10 mouse cellular contexts compared by ENCODE assay signal in genomic region chr16:93369766-93370146, GRCm38 (mm10).
DNase-seq lines count a peak whose midpoint lies in the region; ATAC-seq and TF ChIP-seq lines count a peak whose summit lies in the region.
"Had no signal": no experiment of that assay in that cellular context is flagged by ENCODE, and none has a peak within 500 bp of the region (broad histone marks: within the 10 kb centered on the region; RNA-seq: fewer than 3 reads in every experiment).

No protein-coding gene starts in this region.

- H3K27ac ChIP-seq in liver, postnatal 0 days (ENCODE audit: low read depth) = no peak overlapping the region
- no peak overlapping the region for H3K27ac ChIP-seq in liver, embryonic 11.5 days (ENCODE audit: low read depth, low read length)
- H3K27ac ChIP-seq in hindbrain, embryonic 16.5 days (ENCODE audit: low read depth, low read length) = no peak overlapping the region
- no peak overlapping the region for H3K27ac ChIP-seq in midbrain, embryonic 16.5 days (ENCODE audit: low read length)
- H3K27ac ChIP-seq in kidney, adult 2 months (ENCODE audit: insufficient read depth, low read depth, low read length) = no peak overlapping the region

- TF ChIP-seq EP300 in liver, postnatal 0 days (IDR thresholded peaks at IDR 0.05; ENCODE audit: low read depth) = no peak

- H3K36me3 ChIP-seq in liver, postnatal 0 days (replicated peaks; ENCODE audit: insufficient read depth, low read length) = no peaks in the 10 kb centered on the region
- H3K36me3 ChIP-seq in liver, embryonic 11.5 days (ENCODE audit: control insufficient read depth, insufficient read depth, low read length) = no peaks in the 10 kb centered on the region
- no peaks in the 10 kb centered on the region for H3K36me3 ChIP-seq in hindbrain, embryonic 16.5 days (ENCODE audit: control insufficient read depth, insufficient read depth, low read length)
- no peaks in the 10 kb centered on the region for H3K36me3 ChIP-seq in midbrain, embryonic 16.5 days (ENCODE audit: control insufficient read depth, insufficient read depth, low read length)
- H3K36me3 ChIP-seq in kidney, adult 2 months (ENCODE audit: control insufficient read depth, insufficient read depth, low read length) = no peaks in the 10 kb centered on the region

- H3K4me1 ChIP-seq in liver, postnatal 0 days (ENCODE audit: insufficient read depth) = no peaks in the 10 kb centered on the region
- peaks cover 6% of the 10 kb centered on the region; the same call in 1 of the 2 replicates for H3K4me1 ChIP-seq in liver, embryonic 11.5 days (replicated peaks; ENCODE audit: control insufficient read depth, insufficient read depth, low read length)
- no peaks in the 10 kb centered on the region; the same call in 1 of the 2 replicates for H3K4me1 ChIP-seq in hindbrain, embryonic 16.5 days (ENCODE audit: control insufficient read depth, insufficient read depth, low read depth, low read length)
- H3K4me1 ChIP-seq in midbrain, embryonic 16.5 days (ENCODE audit: control insufficient read depth, insufficient read depth, low read length) = peaks cover 3% of the 10 kb centered on the region; the same call in 1 of the 2 replicates
- H3K4me1 ChIP-seq in kidney, adult 2 months (ENCODE audit: control insufficient read depth, insufficient read depth, low read length) = peaks cover 13% of the 10 kb centered on the region

- no peak overlapping the region for H3K9ac ChIP-seq in liver, postnatal 0 days (replicated peaks)
- no peak overlapping the region for H3K9ac ChIP-seq in liver, embryonic 11.5 days (ENCODE audit: low read depth, low read length)
- H3K9ac ChIP-seq in hindbrain, embryonic 16.5 days (ENCODE audit: low read depth, low read length) = no peak overlapping the region
- no peak overlapping the region for H3K9ac ChIP-seq in midbrain, embryonic 16.5 days (ENCODE audit: low read depth, low read length)

- no peak for TF ChIP-seq POLR2A in kidney, adult 2 months (IDR thresholded peaks at IDR 0.05; ENCODE audit: low read depth, low read length)

- no peak overlapping the region for H3K4me3 ChIP-seq in liver, postnatal 0 days (ENCODE audit: low read depth, low read length)
- no peak overlapping the region for H3K4me3 ChIP-seq in liver, embryonic 11.5 days (ENCODE audit: low read depth, low read length)
- no peak overlapping the region for H3K4me3 ChIP-seq in hindbrain, embryonic 16.5 days (ENCODE audit: low read length)
- H3K4me3 ChIP-seq in midbrain, embryonic 16.5 days (ENCODE audit: low read depth, low read length) = no peak overlapping the region
- H3K4me3 ChIP-seq in kidney, adult 2 months (ENCODE audit: insufficient read depth, low read depth, low read length) = no peak overlapping the region

- H3K9me3 ChIP-seq in liver, postnatal 0 days (ENCODE audit: low read length) = no peaks in the 10 kb centered on the region
- H3K9me3 ChIP-seq in liver, embryonic 11.5 days (ENCODE audit: control insufficient read depth, low read length) = no peaks in the 10 kb centered on the region
- H3K9me3 ChIP-seq in hindbrain, embryonic 16.5 days (ENCODE audit: control insufficient read depth, low read length) = no peaks in the 10 kb centered on the region
- no peaks in the 10 kb centered on the region for H3K9me3 ChIP-seq in midbrain, embryonic 16.5 days (replicated peaks; ENCODE audit: control insufficient read depth, low read length, poor library complexity, severe bottlenecking)

- WGBS in liver, postnatal 0 days (ENCODE audit: insufficient replicate concordance) = 73% methylated on average over 10 of the region's 10 CpGs
- 73% methylated on average over 10 of the region's 10 CpGs for WGBS in liver, embryonic 11.5 days
- 49% methylated on average over 10 of the region's 10 CpGs for WGBS in hindbrain, embryonic 16.5 days
- WGBS in midbrain, embryonic 16.5 days = 55% methylated on average over 10 of the region's 10 CpGs
- 73% methylated on average over 10 of the region's 10 CpGs for WGBS in kidney, adult 2 months

- H3K4me2 ChIP-seq in liver, postnatal 0 days (ENCODE audit: low read depth, low read length) = 0 out of 2 replicates have a peak overlapping the region, but pooled peaks have one; percentile 38
- H3K4me2 ChIP-seq in liver, embryonic 11.5 days = no peak overlapping the region
- no peak overlapping the region for H3K4me2 ChIP-seq in hindbrain, embryonic 16.5 days (ENCODE audit: low read length)
- no peak overlapping the region for H3K4me2 ChIP-seq in midbrain, embryonic 16.5 days (ENCODE audit: low read length)

- 0 out of 2 replicates have a peak, but pooled peaks have one; percentile 8 for ATAC-seq in frontal cortex, adult (ENCODE audit: low TSS enrichment)
- peak; percentile 66 for ATAC-seq in liver, postnatal 0 days
- ATAC-seq in liver, embryonic 11.5 days (replicated peaks; ENCODE audit: low FRiP score) = no peak
- peak; percentile 31 for ATAC-seq in hindbrain, embryonic 16.5 days
- ATAC-seq in midbrain, embryonic 16.5 days = 0 out of 2 replicates have a peak, but pooled peaks have one; percentile 36
- ATAC-seq: Patski had no signal

- no peak for DNase-seq in frontal cortex, postnatal 10 days (ENCODE audit: low spot score in 2 of 2)
- DNase-seq in liver, postnatal 0 days = peak; percentile 35
- no peak for DNase-seq in liver, embryonic 11.5 days (ENCODE audit: low spot score)
- no peak for DNase-seq in kidney, adult 2 months
- no peak for DNase-seq in urinary bladder, adult 2 months (ENCODE audit: low spot score)
- DNase-seq: thymus, adult 18-20 months had no signal

- H3K27me3 ChIP-seq in liver, postnatal 0 days (ENCODE audit: insufficient read depth, low read length) = no peaks in the 10 kb centered on the region
- no peaks in the 10 kb centered on the region for H3K27me3 ChIP-seq in liver, embryonic 11.5 days (replicated peaks; ENCODE audit: control insufficient read depth, insufficient read depth, low read length)
- no peaks in the 10 kb centered on the region for H3K27me3 ChIP-seq in hindbrain, embryonic 16.5 days (replicated peaks; ENCODE audit: control insufficient read depth, insufficient read depth, low read length)
- H3K27me3 ChIP-seq in midbrain, embryonic 16.5 days (ENCODE audit: control insufficient read depth, insufficient read depth, low read depth, low read length) = no peaks in the 10 kb centered on the region
- no peaks in the 10 kb centered on the region for H3K27me3 ChIP-seq in kidney, adult 2 months (replicated peaks; ENCODE audit: control insufficient read depth, insufficient read depth, low read length)
- H3K27me3 ChIP-seq: Patski had no signal

- TF ChIP-seq CTCF in liver, postnatal 0 days (IDR thresholded peaks at IDR 0.05; ENCODE audit: low read depth) = no peak
- no peak for TF ChIP-seq CTCF in kidney, adult 2 months (conservative IDR thresholded peaks at IDR 0.05; ENCODE audit: insufficient read depth, insufficient read length, low read depth, low read length)
